Mouse (Mus musculus) heart, postnatal 10 days (tissue): ENCODE results near the gene Actl6a. TPM values are rescaled to one million over a fixed set of nuclear protein-coding genes. Genes with fewer than 3 reads are reported as not detected.
"Not testable (repeated sequence)": the region's sequence is repeated elsewhere in the genome, so short reads cannot be mapped to it uniquely, and the experiment has no call there.

ENCODE experiments used
- DNase-seq, 2 experiments: peaks; one replicate each; pipeline ENCODE4 v3.0.0; 2021
- intact Hi-C: fragments of 180-260 bp; cut with DNase I; formaldehyde crosslinking; loops from one replicate; pipeline ENCODE4 v1.15.1; 2025
- total RNA-seq, 2 experiments: library from RNA; stranded (reverse); gene quantifications; 2 replicates each; pipeline ENCODE4 v1.2.3; 2021

Gene Actl6a
- total RNA-seq, 2 experiments from 2014 or later: 34.8 to 35.7 TPM

DNA sequence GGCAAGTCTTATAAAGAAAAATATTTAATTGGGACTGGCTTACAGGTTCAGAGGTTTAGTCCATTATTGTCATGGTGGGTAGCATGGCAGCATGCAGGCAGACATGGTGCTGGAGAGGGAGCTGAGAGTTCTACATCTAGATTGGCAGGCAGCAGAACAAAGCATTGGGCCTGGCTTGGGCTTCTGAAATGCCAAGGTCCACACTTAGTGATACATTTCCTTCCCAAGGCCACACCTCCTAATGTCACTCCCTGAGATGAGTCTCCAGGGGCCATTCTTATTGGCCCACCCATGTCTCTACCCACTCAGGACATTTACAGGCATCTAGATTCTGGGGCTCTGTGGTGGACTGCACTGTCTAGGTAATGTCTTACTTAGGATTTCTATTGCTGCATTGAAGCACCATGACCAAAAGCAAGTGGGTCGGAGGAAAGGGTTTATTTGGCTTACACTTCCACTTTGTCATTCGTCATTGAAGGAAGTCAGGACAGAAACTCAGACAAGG lies 36.2 kb downstream of the Actl6a start:
- no peak for DNase-seq
- intact Hi-C loops: no loop called here

- DNase-seq: no peak
- intact Hi-C loops: no loop called here
These were observed 38.9 kb downstream of the Actl6a start for GRCm38 (mm10) chr3:32745001-32745400.

DNA sequence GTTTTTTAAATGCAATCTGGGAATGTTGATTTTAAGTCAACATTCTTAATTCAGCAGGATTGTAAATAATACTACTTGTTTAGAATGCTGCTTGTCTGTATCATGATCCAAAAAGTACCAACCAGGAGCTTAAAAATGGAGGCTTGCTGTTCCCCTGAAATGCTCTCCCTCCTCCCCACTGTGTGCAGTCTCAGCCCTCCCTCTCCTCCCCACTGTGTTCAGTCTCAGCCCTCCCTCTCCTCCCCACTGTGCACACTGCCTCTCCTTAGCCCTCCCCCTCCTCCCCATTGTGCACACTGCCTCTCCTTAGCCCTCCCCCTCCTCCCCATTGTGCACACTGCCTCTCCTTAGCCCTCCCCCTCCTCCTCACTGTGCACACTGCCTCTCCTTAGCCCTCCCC lies 39.3 kb downstream of the Actl6a start:
- intact Hi-C loops, DNase-seq: not testable (repeated sequence)

DNA sequence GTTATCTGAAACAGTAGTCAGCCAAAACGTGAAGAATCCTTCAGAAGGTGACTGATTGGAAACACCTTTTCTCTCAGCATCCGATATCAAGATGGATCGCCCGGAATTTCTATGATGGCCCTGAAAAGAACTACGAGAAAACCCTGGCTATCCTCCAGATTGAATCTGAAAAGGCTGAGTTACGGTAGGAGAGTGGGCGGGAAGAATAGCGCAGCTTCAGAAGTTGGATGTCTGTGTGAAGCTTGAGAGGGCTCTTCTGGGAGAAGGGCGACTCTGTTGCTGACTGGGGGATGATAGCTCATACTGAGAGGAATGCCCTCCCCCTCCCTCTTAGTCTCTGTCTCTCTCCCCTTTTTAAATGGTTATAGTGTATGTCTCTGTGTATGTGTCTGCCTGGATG lies 42.3 kb downstream of the Actl6a start:
- DNase-seq: no peak

GRCm38 (mm10) chr3:32749820-32750579 lies 43.9 kb downstream of the Actl6a start:
- no peak for DNase-seq
- intact Hi-C loops: loop anchor here (5.0 kb wide), 1 partner anchor 67 kb away; the partner anchor contains the start of gene Usp13

More for the DNA sequence above, 42.3 kb downstream of the Actl6a start:
- intact Hi-C loops: no loop called here

- DNase-seq: peak; percentile 49 to 60
- intact Hi-C loops: loop anchor here (5.0 kb wide), 1 partner anchor 63 kb away; the partner anchor contains the start of gene Usp13
These were observed 48.4 kb downstream of the Actl6a start for GRCm38 (mm10) chr3:32754384-32754915.

- intact Hi-C loops: no loop called here
- DNase-seq: no peak
These were observed 53.1 kb downstream of the Actl6a start for GRCm38 (mm10) chr3:32759212-32759611.

- no peak for DNase-seq
- intact Hi-C loops: no loop called here
These were observed 56.9 kb downstream of the Actl6a start for GRCm38 (mm10) chr3:32762962-32763361.

DNA sequence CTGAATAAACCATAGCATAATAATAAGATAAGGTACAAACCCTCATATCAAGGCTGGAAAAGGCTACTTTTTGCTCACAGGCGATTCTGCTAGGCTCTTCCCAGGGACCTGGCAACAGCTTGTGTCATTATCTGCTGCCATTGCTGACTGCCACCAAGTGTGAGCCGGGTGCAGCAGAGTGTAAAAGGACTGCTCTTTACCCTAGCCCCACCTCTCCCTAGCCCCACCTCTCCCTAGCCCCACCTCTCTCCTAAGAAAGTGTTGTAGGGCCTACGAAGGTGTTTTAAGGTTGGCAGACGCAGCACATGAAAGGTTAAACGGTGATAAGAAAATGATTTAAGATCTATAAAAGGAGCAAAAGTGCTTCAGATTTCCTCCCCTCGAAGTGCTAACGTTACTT lies 57.8 kb downstream of the Actl6a start:
- intact Hi-C loops: no loop called here
- peak; percentile 8 to 20 for DNase-seq

DNA sequence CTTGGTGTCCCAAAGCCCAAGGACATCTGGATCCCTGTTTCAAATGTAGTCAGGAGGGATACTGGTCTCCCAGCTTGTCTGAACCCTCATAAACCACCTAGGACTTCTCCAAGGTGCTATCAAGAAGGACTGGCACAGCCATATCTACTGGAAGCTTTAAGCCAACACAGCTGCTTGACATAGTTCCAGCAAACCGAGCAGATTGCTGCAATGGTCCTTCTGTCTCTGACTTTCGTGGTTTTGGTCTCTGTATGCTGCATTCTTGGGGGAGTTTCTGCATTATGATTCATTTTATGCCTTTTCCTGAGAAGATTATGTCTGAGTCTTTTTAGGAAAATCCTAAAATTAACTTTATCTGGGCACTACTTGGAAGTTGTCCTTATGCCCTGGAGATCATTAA lies 64.7 kb downstream of the Actl6a start:
- DNase-seq: no peak
- intact Hi-C loops: no loop called here

Other genes starting within 250 kb of the Actl6a start
- under 1 TPM; 0.20 to 0.55 TPM for gene Kcnmb3, start 214.1 kb upstream of the Actl6a start, total RNA-seq
- 10 to 100 TPM; 24.0 to 30.2 TPM for gene Zfp639, start 196.0 kb upstream of the Actl6a start, total RNA-seq
- gene Mfn1, start 176.8 kb upstream of the Actl6a start, total RNA-seq: 100 to 1,000 TPM; 326 to 361 TPM
- 10 to 100 TPM; 39.9 to 40.4 TPM for gene Gnb4, start 89.7 kb upstream of the Actl6a start, total RNA-seq
- 100 to 1,000 TPM; 747 to 748 TPM for gene Ndufb5, start 30.7 kb downstream of the Actl6a start, total RNA-seq
- 10 to 100 TPM; 39.6 to 43.9 TPM for gene Mrpl47, start 31.3 kb downstream of the Actl6a start, total RNA-seq
- gene Usp13, start 111.2 kb downstream of the Actl6a start, total RNA-seq: 100 to 1,000 TPM; 153 to 156 TPM